Mouse (Mus musculus) ES-Bruce4 (cell line): ENCODE data around the gene Serpina1b.
"Not testable (repeated sequence)": the region's sequence is repeated elsewhere in the genome, so short reads cannot be mapped to it uniquely, and the experiment has no call there.

ENCODE experiments used
- CTCF ChIP-seq: IDR thresholded peaks from one replicate; pipeline ENCODE4 v1.8.1; 2011; ENCODE audit warnings: low read depth, low read length
- POLR2A ChIP-seq: IDR thresholded peaks from one replicate; pipeline ENCODE4 v1.8.1; 2011; ENCODE audit warnings: low read length; ENCODE audit not compliant: insufficient read depth

- TF ChIP-seq POLR2A, CTCF: not testable (repeated sequence)
Measured at GRCm38 (mm10) chr12:103679853-103680252, 150.3 kb downstream of the Serpina1b start.
